Mouse (Mus musculus) ES-E14 (cell line): ENCODE measurements at regions not wholly inside any gene's neighbourhood (a gene's known extent, or its start where the extent isn't known, plus 50 kb on each side); places are given as distances from the start of the nearest gene placed in this dataset.

Source experiments
- CHD2 ChIP-seq: IDR thresholded peaks from 2 replicates; pipeline ENCODE4 v1.6.1; 2014; ENCODE audit warnings: mild to moderate bottlenecking, low read depth, low read length, inconsistent platforms
- ZNF384 ChIP-seq: IDR thresholded peaks from 2 replicates; pipeline ENCODE4 v1.6.1; 2012; ENCODE audit warnings: low read depth, low read length, inconsistent platforms

- no peak for TF ChIP-seq CHD2
- TF ChIP-seq ZNF384: no peak
These were observed 166.6 kb upstream of the Klf14 start for GRCm38 (mm10) chr6:31125328-31126118.
